Mouse (Mus musculus): ENCODE results near the gene Gm2832.
A peak's percentile ranks its signal among the peaks of the same experiment; 100 is the strongest.
"Not testable (repeated sequence)": the region's sequence is repeated elsewhere in the genome, so short reads cannot be mapped to it uniquely, and the experiment has no call there.

Gene Gm2832

DNA sequence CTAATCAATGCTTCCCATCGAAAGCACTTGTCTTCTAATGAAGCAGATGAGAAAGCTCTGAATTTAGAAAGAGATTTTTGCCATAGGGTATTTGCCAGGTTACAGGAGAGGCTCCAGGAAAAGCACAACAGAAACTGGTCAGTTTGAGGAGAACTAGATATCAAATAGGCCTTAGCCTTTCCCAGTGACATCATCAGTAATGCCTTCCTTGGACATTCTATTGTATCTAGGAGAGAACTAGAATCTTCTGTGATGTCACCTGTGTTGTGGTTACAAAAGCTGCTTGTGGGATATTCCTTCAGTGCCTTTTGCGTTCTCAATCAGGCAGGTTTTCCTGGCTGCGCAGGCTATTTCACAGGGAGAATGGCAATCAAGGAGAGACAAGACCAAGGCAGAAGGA lies at the start of gene Gm2832:
TSS of gene Gm2832 (plus strand) at position 301 of the 400 bp plus-strand sequence.
- not testable (repeated sequence) for DNase-seq (ENCODE audit: inconsistent age in 2 of 2, low spot score in 1 of 2)

- DNase-seq (ENCODE audit: inconsistent age in 2 of 2, low spot score in 1 of 2) = peak; percentile 59 to 85
Observed at GRCm38 (mm10) chr14:41263296-41263695, 15.3 kb upstream of the Gm2832 start.

DNA sequence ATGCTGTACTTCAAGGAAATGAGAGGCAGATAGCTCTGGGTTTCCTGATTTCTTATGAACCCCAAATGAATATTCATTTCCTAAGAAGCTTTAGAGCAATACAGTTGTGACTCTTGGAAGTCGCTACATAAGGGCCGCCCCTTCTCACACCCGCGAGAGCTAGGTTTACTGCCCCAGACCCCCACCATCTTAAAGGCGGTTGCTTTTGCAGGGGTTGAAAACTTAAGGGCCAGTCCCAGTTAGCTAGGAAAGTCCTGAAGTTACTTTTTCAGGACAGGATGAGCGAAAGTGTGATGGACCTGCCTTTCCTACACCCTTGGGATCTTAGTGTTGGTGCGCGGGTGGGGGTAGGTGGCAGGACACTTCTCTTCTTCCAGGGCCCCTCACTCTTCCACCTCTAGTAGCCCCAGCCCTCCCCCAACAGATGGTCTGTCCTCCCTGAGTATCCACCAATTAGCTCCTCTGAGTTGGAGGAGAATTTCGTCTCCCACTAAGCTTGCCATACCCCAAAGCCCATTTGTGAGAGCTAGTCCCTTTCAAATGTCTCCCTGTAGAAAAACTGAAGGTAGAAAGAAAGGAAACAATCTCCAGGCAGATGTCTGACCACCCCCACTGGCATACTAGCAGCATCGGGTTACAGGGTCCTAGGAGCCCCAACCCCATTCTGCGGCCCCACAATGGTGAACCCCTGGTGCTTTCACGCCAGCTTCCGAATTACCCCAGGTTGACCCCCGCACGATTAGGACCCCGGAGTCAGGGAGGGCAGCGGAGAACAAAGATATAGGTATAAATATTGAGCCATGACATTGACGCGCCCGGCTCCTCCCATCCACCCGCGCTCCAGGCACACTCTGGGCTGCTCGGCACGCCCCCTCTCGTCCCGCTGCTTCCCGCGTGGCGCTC lies 14.5 kb upstream of the Gm2832 start:
- peak; percentile 27 to 61 for DNase-seq (ENCODE audit: inconsistent age in 2 of 2, low spot score in 1 of 2)

GRCm38 (mm10) chr14:41264756-41265566 lies 13.6 kb upstream of the Gm2832 start:
- DNase-seq (ENCODE audit: inconsistent age in 2 of 2, low spot score in 1 of 2) = peak; percentile 45 to 78

DNA sequence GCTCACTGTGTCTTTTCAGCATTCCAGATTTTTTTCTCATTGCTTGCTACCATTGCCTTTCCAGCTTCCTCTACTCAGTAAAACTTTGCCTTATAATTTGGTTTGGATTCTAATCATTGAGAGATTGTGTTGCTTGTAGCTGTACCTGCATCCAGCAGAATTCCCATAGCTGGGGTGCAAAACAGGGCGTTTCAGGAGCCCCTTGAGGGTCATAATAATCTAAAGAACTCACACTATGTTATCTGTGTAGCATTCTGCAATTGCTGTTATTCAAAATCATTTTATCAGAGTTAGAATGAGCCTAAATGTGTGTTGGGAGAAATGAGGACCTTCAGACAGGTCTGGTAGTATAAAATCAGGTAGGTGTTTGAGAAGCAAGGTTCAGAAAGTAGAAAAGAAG lies 7.4 kb downstream of the Gm2832 start:
- not testable (repeated sequence) for DNase-seq (ENCODE audit: inconsistent age in 2 of 2, low spot score in 1 of 2)

Measured in adrenal gland, adult (tissue).